Mouse (Mus musculus): ENCODE measurements at regions not wholly inside any gene's neighbourhood (a gene's known extent, or its start where the extent isn't known, plus 50 kb on each side); places are given as distances from the start of the nearest gene placed in this dataset.

- H3K27ac ChIP-seq (replicated peaks), result no peak overlapping the region
- H3K4me2 ChIP-seq, result no peak overlapping the region
- no peak overlapping the region for H3K9ac ChIP-seq
- no peak overlapping the region for H3K4me3 ChIP-seq (replicated peaks)
- no peaks in the 10 kb centered on the region for H3K36me3 ChIP-seq (replicated peaks)
- H3K4me1 ChIP-seq (replicated peaks), result peaks cover 23% of the 10 kb centered on the region
- WGBS (ENCODE audit: insufficient replicate concordance), result 73% methylated on average over 4 of the region's 4 CpGs
- no peak for ATAC-seq (ENCODE audit: insufficient read depth)
- H3K9me3 ChIP-seq (replicated peaks), result no peaks in the 10 kb centered on the region
- H3K27me3 ChIP-seq, result no peaks in the 10 kb centered on the region
Observed at GRCm38 (mm10) chr1:137901996-137902395, 273.5 kb downstream of the Ptprc start.

- no peaks in the 10 kb centered on the region for H3K36me3 ChIP-seq (replicated peaks)
- H3K4me3 ChIP-seq (replicated peaks), result peak overlapping the region; percentile 58; the same call in 1 of the 2 replicates
- H3K9me3 ChIP-seq (replicated peaks), result no peaks in the 10 kb centered on the region
- no peak overlapping the region for H3K9ac ChIP-seq
- H3K4me1 ChIP-seq (replicated peaks), result peaks cover 23% of the 10 kb centered on the region
- no peak for ATAC-seq (ENCODE audit: insufficient read depth)
- no peak overlapping the region for H3K27ac ChIP-seq (replicated peaks)
- H3K4me2 ChIP-seq, result peak overlapping the region; percentile 66; the same call in 1 of the 2 replicates
- 61% methylated on average over 5 of the region's 5 CpGs for WGBS (ENCODE audit: insufficient replicate concordance)
- no peaks in the 10 kb centered on the region for H3K27me3 ChIP-seq
Observed at GRCm38 (mm10) chr1:137901211-137901610, 274.3 kb downstream of the Ptprc start.

GRCm38 (mm10) chr1:137900621-137901071 is 274.9 kb downstream of the Ptprc start:
- WGBS (ENCODE audit: insufficient replicate concordance), result 7% methylated on average over 8 of the region's 8 CpGs
- H3K4me2 ChIP-seq, result peak overlapping the region; percentile 66
- peak overlapping the region; percentile 21; the same call in 1 of the 2 replicates for H3K9ac ChIP-seq
- peak overlapping the region; percentile 58 for H3K4me3 ChIP-seq (replicated peaks)
- H3K27ac ChIP-seq (replicated peaks), result no peak overlapping the region
- H3K4me1 ChIP-seq (replicated peaks), result peaks cover 21% of the 10 kb centered on the region
- H3K36me3 ChIP-seq (replicated peaks), result no peaks in the 10 kb centered on the region
- no peaks in the 10 kb centered on the region for H3K9me3 ChIP-seq (replicated peaks)
- no peak; the same call in 1 of the 2 replicates for ATAC-seq (ENCODE audit: insufficient read depth)
- H3K27me3 ChIP-seq, result no peaks in the 10 kb centered on the region

- H3K27me3 ChIP-seq, result no peaks in the 10 kb centered on the region
- ATAC-seq (ENCODE audit: insufficient read depth), result peak; percentile 40; the same call in 1 of the 2 replicates
- peaks cover 18% of the 10 kb centered on the region for H3K4me1 ChIP-seq (replicated peaks)
- H3K9me3 ChIP-seq (replicated peaks), result no peaks in the 10 kb centered on the region
- peak overlapping the region; percentile 21; the same call in 1 of the 2 replicates for H3K9ac ChIP-seq
- WGBS (ENCODE audit: insufficient replicate concordance), result 5% methylated on average over 14 of the region's 14 CpGs
- no peak overlapping the region for H3K27ac ChIP-seq (replicated peaks)
- peak overlapping the region; percentile 66 for H3K4me2 ChIP-seq
- H3K4me3 ChIP-seq (replicated peaks), result peak overlapping the region; percentile 58
- no peaks in the 10 kb centered on the region for H3K36me3 ChIP-seq (replicated peaks)
Observed at GRCm38 (mm10) chr1:137899916-137900601, 275.4 kb downstream of the Ptprc start.

- Histone ChIP-seq H3K27me3 (no peaks in the 10 kb centered on the region), H3K27ac (replicated peaks) (peak overlapping the region; percentile 75), H3K4me1 (replicated peaks) (peaks cover 18% of the 10 kb centered on the region), H3K36me3 (replicated peaks) (no peaks in the 10 kb centered on the region), H3K4me3 (replicated peaks) (peak overlapping the region; percentile 58), H3K4me2 (peak overlapping the region; percentile 66), H3K9ac (peak overlapping the region; percentile 39; the same call in 1 of the 2 replicates), H3K9me3 (replicated peaks) (no peaks in the 10 kb centered on the region)
- no peak for ATAC-seq (ENCODE audit: insufficient read depth)
- WGBS (ENCODE audit: insufficient replicate concordance), result 5% methylated on average over 6 of the region's 6 CpGs
Observed at GRCm38 (mm10) chr1:137899305-137899704, 276.2 kb downstream of the Ptprc start.

GRCm38 (mm10) chr1:137898891-137899290 is 276.6 kb downstream of the Ptprc start:
- peak; percentile 53 for ATAC-seq (ENCODE audit: insufficient read depth)
- Histone ChIP-seq H3K9me3 (replicated peaks) (no peaks in the 10 kb centered on the region), H3K27ac (replicated peaks) (peak overlapping the region; percentile 75), H3K4me1 (replicated peaks) (peaks cover 18% of the 10 kb centered on the region), H3K4me2 (peak overlapping the region; percentile 66), H3K9ac (peak overlapping the region; percentile 39), H3K4me3 (replicated peaks) (peak overlapping the region; percentile 58), H3K36me3 (replicated peaks) (no peaks in the 10 kb centered on the region), H3K27me3 (no peaks in the 10 kb centered on the region)
- under 1% methylated on average over 3 of the region's 3 CpGs for WGBS (ENCODE audit: insufficient replicate concordance)

GRCm38 (mm10) chr1:137898397-137898796 is 277.1 kb downstream of the Ptprc start:
- Histone ChIP-seq H3K27ac (replicated peaks) (peak overlapping the region; percentile 75), H3K4me1 (replicated peaks) (peaks cover 18% of the 10 kb centered on the region), H3K4me2 (peak overlapping the region; percentile 66), H3K4me3 (replicated peaks) (peak overlapping the region; percentile 58), H3K36me3 (replicated peaks) (no peaks in the 10 kb centered on the region), H3K9ac (peak overlapping the region; percentile 39), H3K27me3 (no peaks in the 10 kb centered on the region), H3K9me3 (replicated peaks) (no peaks in the 10 kb centered on the region)
- ATAC-seq (ENCODE audit: insufficient read depth), result peak; percentile 91
- WGBS (ENCODE audit: insufficient replicate concordance), result 3% methylated on average over 11 of the region's 11 CpGs

- no peak overlapping the region for H3K27ac ChIP-seq (replicated peaks)
- no peaks in the 10 kb centered on the region for H3K36me3 ChIP-seq (replicated peaks)
- no peaks in the 10 kb centered on the region for H3K27me3 ChIP-seq
- 43% methylated on average over 3 of the region's 3 CpGs for WGBS (ENCODE audit: insufficient replicate concordance)
- H3K4me3 ChIP-seq (replicated peaks), result no peak overlapping the region
- H3K9me3 ChIP-seq (replicated peaks), result no peaks in the 10 kb centered on the region
- H3K4me1 ChIP-seq (replicated peaks), result no peaks in the 10 kb centered on the region
- no peak overlapping the region for H3K4me2 ChIP-seq
- ATAC-seq (ENCODE audit: insufficient read depth), result no peak
- no peak overlapping the region for H3K9ac ChIP-seq
Observed at GRCm38 (mm10) chr1:137881656-137882055, 293.9 kb downstream of the Ptprc start.

GRCm38 (mm10) chr1:137874361-137874760 is 301.1 kb downstream of the Ptprc start:
- Histone ChIP-seq H3K36me3 (replicated peaks) (no peaks in the 10 kb centered on the region), H3K27ac (replicated peaks) (no peak overlapping the region), H3K9me3 (replicated peaks) (no peaks in the 10 kb centered on the region), H3K4me2 (no peak overlapping the region), H3K4me1 (replicated peaks) (no peaks in the 10 kb centered on the region), H3K4me3 (replicated peaks) (no peak overlapping the region), H3K27me3 (no peaks in the 10 kb centered on the region), H3K9ac (no peak overlapping the region)
- ATAC-seq (ENCODE audit: insufficient read depth), result no peak
- 39% methylated on average over 2 of the region's 2 CpGs for WGBS (ENCODE audit: insufficient replicate concordance)

GRCm38 (mm10) chr1:137873628-137874027 is 301.9 kb downstream of the Ptprc start:
- Histone ChIP-seq H3K4me3 (replicated peaks) (no peak overlapping the region), H3K27ac (replicated peaks) (no peak overlapping the region), H3K27me3 (no peaks in the 10 kb centered on the region), H3K36me3 (replicated peaks) (no peaks in the 10 kb centered on the region), H3K9me3 (replicated peaks) (no peaks in the 10 kb centered on the region), H3K4me2 (no peak overlapping the region), H3K4me1 (replicated peaks) (no peaks in the 10 kb centered on the region), H3K9ac (no peak overlapping the region)
- WGBS (ENCODE audit: insufficient replicate concordance), result 33% methylated on average over 1 of the region's 1 CpGs
- no peak for ATAC-seq (ENCODE audit: insufficient read depth)

- H3K27me3 ChIP-seq, result no peaks in the 10 kb centered on the region
- no peaks in the 10 kb centered on the region for H3K4me1 ChIP-seq (replicated peaks)
- H3K27ac ChIP-seq (replicated peaks), result no peak overlapping the region
- H3K9ac ChIP-seq, result no peak overlapping the region
- H3K9me3 ChIP-seq (replicated peaks), result no peaks in the 10 kb centered on the region
- no peak overlapping the region for H3K4me3 ChIP-seq (replicated peaks)
- 45% methylated on average over 1 of the region's 1 CpGs for WGBS (ENCODE audit: insufficient replicate concordance)
- no peak overlapping the region for H3K4me2 ChIP-seq
- ATAC-seq (ENCODE audit: insufficient read depth), result no peak
- no peaks in the 10 kb centered on the region for H3K36me3 ChIP-seq (replicated peaks)
Observed at GRCm38 (mm10) chr1:137865030-137865429, 310.5 kb downstream of the Ptprc start.
